Mouse (Mus musculus) hindbrain, embryonic 15.5 days (tissue): ENCODE data around the gene Man2a1. TPM values are rescaled to one million over a fixed set of nuclear protein-coding genes. Genes with fewer than 3 reads are reported as not detected.

Experiments
- ATAC-seq: fragments of 200-750 bp; cut with Nextera tagmentation; 2 replicates; pipeline ENCODE4 v1.8.0; 2017; ENCODE audit warnings: low read depth, moderate number of reproducible peaks, moderate TSS enrichment; ENCODE audit not compliant: low FRiP score
- H3K27ac ChIP-seq: fragments of 300-500 bp; sonication (generic); replicated peaks from 2 replicates; pipeline ENCODE4 v1.5.1; 2015; ENCODE audit warnings: mild to moderate bottlenecking, inconsistent platforms
- H3K27me3 ChIP-seq: fragments of 300-500 bp; sonication (generic); 2 replicates; pipeline ENCODE4 v1.6.1; 2015; ENCODE audit warnings: control low read depth, inconsistent platforms
- H3K36me3 ChIP-seq: fragments of 300-500 bp; sonication (generic); 2 replicates; pipeline ENCODE4 v1.6.1; 2015; ENCODE audit warnings: control low read depth, inconsistent platforms
- H3K4me1 ChIP-seq: fragments of 300-500 bp; sonication (generic); replicated peaks from 2 replicates; pipeline ENCODE4 v1.6.1; 2015; ENCODE audit warnings: control low read depth, inconsistent platforms
- H3K4me2 ChIP-seq: fragments of 300-500 bp; sonication (generic); 2 replicates; pipeline ENCODE4 v1.6.1; 2015; ENCODE audit warnings: moderate library complexity, mild to moderate bottlenecking, inconsistent platforms
- H3K4me3 ChIP-seq: fragments of 300-500 bp; sonication (generic); 2 replicates; pipeline ENCODE4 v1.5.1; 2015; ENCODE audit warnings: mild to moderate bottlenecking, inconsistent platforms
- H3K9ac ChIP-seq: fragments of 300-500 bp; sonication (generic); 2 replicates; pipeline ENCODE4 v1.6.1; 2015; ENCODE audit warnings: inconsistent platforms
- H3K9me3 ChIP-seq: fragments of 300-500 bp; sonication (generic); 2 replicates; pipeline ENCODE4 v1.6.1; 2016; ENCODE audit warnings: control low read depth, inconsistent platforms
- WGBS: fragments of 180-500 bp; shearing (Covaris S2); methylation state at CpG from one replicate; pipeline ENCODE4 v1.1.7; 2015; 5-methylcytosine and 5-hydroxymethylcytosine counted together
- polyA plus RNA-seq: library from polyadenylated mRNA; unstranded; fragments of >200 nt; fragmentation: Nextera tagmentation; extraction: Ambion mirVana; gene quantifications from 2 replicates; pipeline ENCODE4 v1.2.1, GENCODE M21; 2015

Man2a1 gene
- polyA plus RNA-seq, 1 experiment from 2014 or later = 5.9 TPM

DNA sequence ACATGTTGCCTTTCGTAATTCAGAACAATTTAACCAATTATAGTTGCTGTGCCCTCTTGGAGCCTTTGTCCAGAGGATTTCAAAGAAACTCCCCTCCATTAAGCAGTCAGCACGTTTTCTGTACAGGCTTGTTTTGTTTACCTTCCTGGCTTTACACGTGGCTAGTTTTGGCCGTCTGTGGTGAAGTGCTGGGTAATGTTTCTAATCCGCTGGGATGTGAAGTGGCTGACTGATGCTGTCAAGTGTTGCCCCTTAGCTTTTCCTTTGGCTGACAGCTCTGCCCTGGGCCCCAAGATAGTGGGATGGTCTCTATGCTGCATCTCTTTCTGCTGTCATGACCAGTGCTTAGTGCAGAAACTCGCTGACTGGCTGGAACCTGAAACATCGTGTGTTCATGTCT, 43.1 kb downstream of the Man2a1 start:
- Histone ChIP-seq H3K27me3 (no peaks in the 10 kb centered on the region), H3K4me3 (no peak overlapping the region), H3K4me2 (no peak overlapping the region), H3K27ac (no peak overlapping the region), H3K36me3 (no peaks in the 10 kb centered on the region), H3K9me3 (no peaks in the 10 kb centered on the region), H3K4me1 (0 out of 2 replicates have a peak, but pooled peaks cover 3% of the 10 kb centered on the region), H3K9ac (no peak overlapping the region)
- WGBS = 27% methylated on average over 7 of the region's 7 CpGs
- no peak for ATAC-seq

DNA sequence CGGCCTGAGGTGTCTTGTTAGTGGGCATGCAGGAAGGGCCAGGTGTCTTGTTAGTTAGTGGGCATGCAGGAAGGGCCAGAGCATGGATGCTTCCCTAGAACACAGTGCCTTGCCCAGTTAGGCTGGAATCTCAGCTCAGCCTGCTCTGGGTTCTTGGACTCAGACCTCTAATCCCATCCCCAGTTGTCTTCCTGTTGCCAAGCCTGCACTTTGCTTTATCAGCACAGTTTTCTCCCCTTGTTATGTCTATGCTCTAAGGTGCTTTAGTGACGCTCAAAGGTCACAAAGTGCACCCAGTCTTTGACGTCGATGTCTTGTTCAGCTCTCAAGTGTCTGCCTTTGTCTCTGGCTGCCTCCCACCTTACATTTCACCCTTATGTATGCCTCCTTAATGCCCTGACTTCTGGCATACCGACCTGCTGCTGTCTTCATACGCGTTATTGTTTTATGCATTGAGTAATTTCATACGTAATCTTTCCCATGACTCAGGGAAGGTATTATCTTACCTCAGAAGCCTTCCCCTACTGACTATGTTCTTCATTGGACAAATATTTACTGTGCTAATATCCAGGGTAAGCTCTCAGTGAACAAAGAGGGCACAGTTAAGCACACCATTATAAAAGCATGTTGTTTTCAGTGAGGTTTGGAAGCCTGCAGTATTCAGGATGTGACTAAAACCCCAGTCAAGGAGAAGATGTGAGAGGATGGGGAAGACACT, 44.5 kb downstream of the Man2a1 start:
- Histone ChIP-seq H3K27ac (no peak overlapping the region), H3K36me3 (no peaks in the 10 kb centered on the region), H3K4me1 (0 out of 2 replicates have a peak, but pooled peaks cover 3% of the 10 kb centered on the region), H3K4me2 (no peak overlapping the region), H3K9ac (no peak overlapping the region), H3K4me3 (no peak overlapping the region), H3K27me3 (no peaks in the 10 kb centered on the region), H3K9me3 (no peaks in the 10 kb centered on the region)
- ATAC-seq = no peak
- 76% methylated on average over 8 of the region's 8 CpGs for WGBS

DNA sequence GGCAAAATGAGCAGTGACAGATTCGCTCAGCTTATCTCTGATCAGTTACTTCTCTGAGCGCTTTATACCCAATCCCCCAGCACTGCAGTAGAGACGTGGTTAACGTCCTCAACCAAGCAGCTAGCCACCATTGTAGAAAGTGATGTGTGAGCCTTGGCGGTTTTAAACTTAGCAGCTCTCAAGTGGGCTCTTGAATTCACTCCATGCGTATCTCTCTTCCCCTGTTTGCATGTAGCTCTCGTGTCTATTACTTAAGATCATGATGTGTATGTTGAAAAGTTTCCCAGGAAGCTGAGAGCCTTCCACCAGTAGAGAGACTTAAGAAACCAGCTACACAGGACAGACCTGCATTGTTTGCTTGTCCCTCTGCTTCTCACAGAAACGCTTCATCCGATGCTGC, 46.9 kb downstream of the Man2a1 start:
- 0 out of 2 replicates have a peak, but pooled peaks cover 3% of the 10 kb centered on the region for H3K4me1 ChIP-seq
- H3K36me3 ChIP-seq = peaks cover 5% of the 10 kb centered on the region
- H3K27ac ChIP-seq = no peak overlapping the region
- H3K9me3 ChIP-seq = no peaks in the 10 kb centered on the region
- H3K9ac ChIP-seq = no peak overlapping the region
- H3K27me3 ChIP-seq = no peaks in the 10 kb centered on the region
- H3K4me2 ChIP-seq = no peak overlapping the region
- ATAC-seq = no peak
- no peak overlapping the region for H3K4me3 ChIP-seq
- 84% methylated on average over 9 of the region's 9 CpGs for WGBS

GRCm38 (mm10) chr17:64650702-64651101, 50.2 kb downstream of the Man2a1 start:
- H3K4me2 ChIP-seq = no peak overlapping the region
- peaks cover 10% of the 10 kb centered on the region for H3K36me3 ChIP-seq
- H3K9ac ChIP-seq = no peak overlapping the region
- 78% methylated on average over 9 of the region's 9 CpGs for WGBS
- ATAC-seq = no peak
- H3K4me1 ChIP-seq = no peaks in the 10 kb centered on the region
- H3K27ac ChIP-seq = no peak overlapping the region
- no peaks in the 10 kb centered on the region for H3K27me3 ChIP-seq
- no peak overlapping the region for H3K4me3 ChIP-seq
- no peaks in the 10 kb centered on the region for H3K9me3 ChIP-seq

DNA sequence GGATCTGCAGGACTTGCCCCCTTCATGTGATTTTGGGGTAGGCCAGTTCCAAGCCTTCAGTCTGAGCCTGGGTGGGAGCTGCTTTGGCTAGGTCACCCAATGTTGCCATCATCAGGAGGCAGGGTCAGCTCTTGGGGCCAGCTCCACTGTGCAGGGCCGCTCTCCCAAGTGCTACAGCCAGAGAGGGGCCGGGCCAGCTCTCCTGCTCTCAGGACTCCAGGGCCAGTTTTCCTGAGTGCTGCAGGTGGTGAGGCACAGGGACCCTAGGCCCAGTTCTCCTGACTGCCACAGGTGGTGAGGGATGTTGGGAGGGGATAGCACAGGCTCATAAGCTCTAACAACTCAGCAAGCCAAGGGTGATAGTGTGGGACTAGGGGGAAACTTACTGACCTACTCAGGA, 53.1 kb downstream of the Man2a1 start:
- Histone ChIP-seq H3K36me3 (peaks cover 10% of the 10 kb centered on the region), H3K9ac (no peak overlapping the region), H3K9me3 (no peaks in the 10 kb centered on the region), H3K4me1 (no peaks in the 10 kb centered on the region), H3K27ac (no peak overlapping the region), H3K4me3 (no peak overlapping the region), H3K4me2 (no peak overlapping the region), H3K27me3 (no peaks in the 10 kb centered on the region)
- no peak for ATAC-seq
- 100% methylated on average over 2 of the region's 2 CpGs for WGBS

DNA sequence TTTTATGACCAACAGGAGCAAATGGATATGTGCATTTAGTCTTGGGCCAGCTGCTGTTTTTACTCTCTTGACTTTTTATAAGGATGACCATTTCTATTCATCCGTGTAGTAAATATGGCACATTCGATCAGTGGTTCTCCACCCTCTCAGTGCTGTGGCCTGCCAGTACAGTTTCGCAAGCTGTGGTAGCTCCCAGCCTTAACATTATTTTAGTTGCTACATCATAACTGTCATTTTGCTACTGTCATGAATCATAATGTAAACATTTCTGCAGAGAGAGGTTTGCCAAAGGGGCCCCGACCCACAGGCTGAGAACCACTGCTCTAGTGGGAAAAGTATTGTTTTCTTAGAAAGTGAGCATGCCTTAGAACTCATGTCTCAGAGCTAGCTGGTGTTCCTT, 59.1 kb downstream of the Man2a1 start:
- H3K36me3 ChIP-seq = peaks cover 18% of the 10 kb centered on the region
- ATAC-seq = no peak
- H3K4me3 ChIP-seq = no peak overlapping the region
- 94% methylated on average over 4 of the region's 4 CpGs for WGBS
- H3K27me3 ChIP-seq = no peaks in the 10 kb centered on the region
- H3K9ac ChIP-seq = no peak overlapping the region
- 0 out of 2 replicates have a peak, but pooled peaks cover 4% of the 10 kb centered on the region for H3K9me3 ChIP-seq
- no peak overlapping the region for H3K27ac ChIP-seq
- no peaks in the 10 kb centered on the region for H3K4me1 ChIP-seq
- H3K4me2 ChIP-seq = no peak overlapping the region

- no peak overlapping the region for H3K27ac ChIP-seq
- no peak for ATAC-seq
- no peaks in the 10 kb centered on the region for H3K27me3 ChIP-seq
- no peak overlapping the region for H3K9ac ChIP-seq
- no peak overlapping the region for H3K4me3 ChIP-seq
- no peak overlapping the region for H3K4me2 ChIP-seq
- 0 out of 2 replicates have a peak, but pooled peaks cover 4% of the 10 kb centered on the region for H3K9me3 ChIP-seq
- peaks cover 17% of the 10 kb centered on the region for H3K36me3 ChIP-seq
- 79% methylated on average over 4 of the region's 4 CpGs for WGBS
- H3K4me1 ChIP-seq = no peaks in the 10 kb centered on the region
Measured at GRCm38 (mm10) chr17:64666518-64666917, 66.0 kb downstream of the Man2a1 start.

- no peaks in the 10 kb centered on the region for H3K9me3 ChIP-seq
- peaks cover 31% of the 10 kb centered on the region for H3K36me3 ChIP-seq
- H3K4me3 ChIP-seq = no peak overlapping the region
- no peaks in the 10 kb centered on the region for H3K4me1 ChIP-seq
- H3K27me3 ChIP-seq = no peaks in the 10 kb centered on the region
- ATAC-seq = no peak
- no peak overlapping the region for H3K27ac ChIP-seq
- H3K4me2 ChIP-seq = no peak overlapping the region
- WGBS = 41% methylated on average over 5 of the region's 5 CpGs
- H3K9ac ChIP-seq = no peak overlapping the region
Measured at GRCm38 (mm10) chr17:64668504-64668903, 68.0 kb downstream of the Man2a1 start.

GRCm38 (mm10) chr17:64674401-64674800, 73.9 kb downstream of the Man2a1 start:
- no peak overlapping the region for H3K4me3 ChIP-seq
- no peaks in the 10 kb centered on the region for H3K27me3 ChIP-seq
- peaks cover 33% of the 10 kb centered on the region for H3K36me3 ChIP-seq
- 0 out of 2 replicates have a peak, but pooled peaks cover 11% of the 10 kb centered on the region for H3K4me1 ChIP-seq
- no peak overlapping the region for H3K4me2 ChIP-seq
- H3K9ac ChIP-seq = no peak overlapping the region
- H3K27ac ChIP-seq = no peak overlapping the region
- no peaks in the 10 kb centered on the region for H3K9me3 ChIP-seq
- no peak for ATAC-seq
- WGBS = 85% methylated on average over 1 of the region's 1 CpGs

- no peak for ATAC-seq
- Histone ChIP-seq H3K27ac (no peak overlapping the region), H3K9me3 (no peaks in the 10 kb centered on the region), H3K27me3 (no peaks in the 10 kb centered on the region), H3K4me3 (no peak overlapping the region), H3K9ac (no peak overlapping the region), H3K4me2 (no peak overlapping the region), H3K36me3 (peaks cover 27% of the 10 kb centered on the region; the same call in 1 of the 2 replicates), H3K4me1 (0 out of 2 replicates have a peak, but pooled peaks cover 11% of the 10 kb centered on the region)
- 95% methylated on average over 6 of the region's 6 CpGs for WGBS
Measured at GRCm38 (mm10) chr17:64674980-64675379, 74.4 kb downstream of the Man2a1 start.

GRCm38 (mm10) chr17:64676735-64677469, 76.4 kb downstream of the Man2a1 start:
- Histone ChIP-seq H3K27me3 (no peaks in the 10 kb centered on the region), H3K27ac (peak overlapping the region; percentile 68), H3K4me2 (no peak overlapping the region), H3K9me3 (no peaks in the 10 kb centered on the region), H3K36me3 (peaks cover 18% of the 10 kb centered on the region; the same call in 1 of the 2 replicates), H3K4me1 (0 out of 2 replicates have a peak, but pooled peaks cover 11% of the 10 kb centered on the region), H3K9ac (no peak overlapping the region), H3K4me3 (no peak overlapping the region)
- peak; percentile 92 for ATAC-seq
- 46% methylated on average over 10 of the region's 10 CpGs for WGBS

DNA sequence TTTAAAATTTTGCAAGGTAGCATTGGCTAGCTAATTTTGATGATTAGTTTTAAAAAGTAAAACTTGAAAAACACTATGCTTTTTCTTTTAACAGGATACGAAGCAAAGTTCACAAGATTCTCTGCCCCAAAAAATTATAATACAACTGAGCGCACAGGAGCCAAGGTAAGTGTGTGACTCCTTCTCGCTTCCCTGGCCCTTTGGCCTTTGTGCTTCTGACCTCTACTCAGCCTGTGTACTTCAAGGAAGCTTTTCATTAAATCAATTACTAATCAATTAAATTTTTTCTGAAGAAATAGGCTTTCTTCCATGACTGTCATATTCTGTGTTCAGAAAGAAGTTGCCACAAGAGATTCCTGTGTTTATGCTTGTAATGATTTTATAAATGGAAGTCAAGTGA, 80.9 kb downstream of the Man2a1 start:
- 93% methylated on average over 3 of the region's 3 CpGs for WGBS
- H3K9ac ChIP-seq = no peak overlapping the region
- H3K27ac ChIP-seq = no peak overlapping the region
- no peaks in the 10 kb centered on the region for H3K36me3 ChIP-seq
- no peaks in the 10 kb centered on the region for H3K9me3 ChIP-seq
- ATAC-seq = no peak
- 0 out of 2 replicates have a peak, but pooled peaks cover 11% of the 10 kb centered on the region for H3K4me1 ChIP-seq
- no peak overlapping the region for H3K4me3 ChIP-seq
- H3K4me2 ChIP-seq = no peak overlapping the region
- no peaks in the 10 kb centered on the region for H3K27me3 ChIP-seq
